Mouse (Mus musculus) heart, embryonic 13.5 days (tissue): ENCODE data around the gene Arl4c. TPM values are rescaled to one million over a fixed set of nuclear protein-coding genes. Genes with fewer than 3 reads are reported as not detected.
"Not testable (repeated sequence)": the region's sequence is repeated elsewhere in the genome, so short reads cannot be mapped to it uniquely, and the experiment has no call there.

Experiments used
- ATAC-seq: fragments of 200-750 bp; cut with Nextera tagmentation; 2 replicates; pipeline ENCODE4 v1.8.0; 2017; ENCODE audit warnings: moderate TSS enrichment; ENCODE audit not compliant: insufficient number of reproducible peaks, low FRiP score, low TSS enrichment; ENCODE audit errors: extremely low read depth
- H3K27ac ChIP-seq: fragments of 300-500 bp; sonication (generic); replicated peaks from 2 replicates; pipeline ENCODE4 v1.5.1; 2015; ENCODE audit warnings: moderate library complexity, mild to moderate bottlenecking, inconsistent platforms
- H3K27me3 ChIP-seq: fragments of 300-500 bp; sonication (generic); replicated peaks from 2 replicates; pipeline ENCODE4 v1.6.1; 2015; ENCODE audit warnings: mild to moderate bottlenecking, inconsistent platforms
- H3K36me3 ChIP-seq: fragments of 300-500 bp; sonication (generic); 2 replicates; pipeline ENCODE4 v1.6.1; 2015; ENCODE audit warnings: mild to moderate bottlenecking, inconsistent platforms
- H3K4me1 ChIP-seq: fragments of 300-500 bp; sonication (generic); 2 replicates; pipeline ENCODE4 v1.6.1; 2015; ENCODE audit warnings: inconsistent platforms
- H3K4me2 ChIP-seq: fragments of 300-500 bp; sonication (generic); 2 replicates; pipeline ENCODE4 v1.6.1; 2015; ENCODE audit warnings: inconsistent platforms, mild to moderate bottlenecking, moderate library complexity
- H3K4me3 ChIP-seq: fragments of 300-500 bp; sonication (generic); 2 replicates; pipeline ENCODE4 v1.5.1; 2015; ENCODE audit warnings: moderate library complexity, mild to moderate bottlenecking, inconsistent platforms
- H3K9ac ChIP-seq: fragments of 300-500 bp; sonication (generic); 2 replicates; pipeline ENCODE4 v1.6.1; 2015; ENCODE audit warnings: inconsistent platforms, mild to moderate bottlenecking, moderate library complexity
- H3K9me3 ChIP-seq: fragments of 300-500 bp; sonication (generic); 2 replicates; pipeline ENCODE4 v1.6.1; 2016; ENCODE audit warnings: inconsistent platforms
- WGBS: fragments of 180-500 bp; shearing (Covaris S2); methylation state at CpG from one replicate; pipeline ENCODE4 v1.1.7; 2015; ENCODE audit warnings: mixed read lengths; 5-methylcytosine and 5-hydroxymethylcytosine counted together
- polyA plus RNA-seq: library from polyadenylated mRNA; unstranded; fragments of >200 nt; fragmentation: Nextera tagmentation; extraction: Ambion mirVana; gene quantifications from 2 replicates; pipeline ENCODE4 v1.2.1, GENCODE M21; 2015

Arl4c gene
- polyA plus RNA-seq, 1 experiment from 2014 or later, result 7.6 TPM

GRCm38 (mm10) chr1:88639432-88640281 is 62.4 kb downstream of the Arl4c start:
- H3K9me3 ChIP-seq, result no peaks in the 10 kb centered on the region
- no peak for ATAC-seq
- H3K36me3 ChIP-seq, result no peaks in the 10 kb centered on the region
- H3K27me3 ChIP-seq, result no peaks in the 10 kb centered on the region
- H3K4me2 ChIP-seq, result peak overlapping the region; percentile 19; the same call in 1 of the 2 replicates
- peak overlapping the region; percentile 30; the same call in 1 of the 2 replicates for H3K9ac ChIP-seq
- WGBS, result 12% methylated on average over 10 of the region's 10 CpGs
- peak overlapping the region; percentile 55 for H3K27ac ChIP-seq
- H3K4me1 ChIP-seq, result peaks cover 21% of the 10 kb centered on the region
- no peak overlapping the region for H3K4me3 ChIP-seq

GRCm38 (mm10) chr1:88638622-88639021 is 63.4 kb downstream of the Arl4c start:
- Histone ChIP-seq H3K36me3 (no peaks in the 10 kb centered on the region), H3K4me1 (peaks cover 21% of the 10 kb centered on the region), H3K4me3 (no peak overlapping the region), H3K9me3 (no peaks in the 10 kb centered on the region), H3K27me3 (no peaks in the 10 kb centered on the region), H3K4me2 (no peak overlapping the region), H3K27ac (no peak overlapping the region), H3K9ac (no peak overlapping the region)
- ATAC-seq, result no peak
- WGBS, result 58% methylated on average over 4 of the region's 4 CpGs

- H3K27me3 ChIP-seq, H3K9ac ChIP-seq, ATAC-seq, H3K4me2 ChIP-seq, H3K4me3 ChIP-seq, H3K9me3 ChIP-seq, H3K36me3 ChIP-seq: not testable (repeated sequence)
- peaks cover 21% of the 10 kb centered on the region for H3K4me1 ChIP-seq
- WGBS, result 74% methylated on average over 2 of the region's 2 CpGs
- peak overlapping the region; percentile 74; the same call in 1 of the 2 replicates for H3K27ac ChIP-seq
These were observed 65.4 kb downstream of the Arl4c start for GRCm38 (mm10) chr1:88636579-88637161.

- no peaks in the 10 kb centered on the region for H3K36me3 ChIP-seq
- ATAC-seq, result no peak; the same call in 1 of the 2 replicates
- H3K4me2 ChIP-seq, result no peak overlapping the region
- H3K27ac ChIP-seq, result peak overlapping the region; percentile 74
- no peaks in the 10 kb centered on the region for H3K9me3 ChIP-seq
- peaks cover 21% of the 10 kb centered on the region for H3K4me1 ChIP-seq
- no peak overlapping the region for H3K9ac ChIP-seq
- H3K4me3 ChIP-seq, result no peak overlapping the region
- WGBS, result 65% methylated on average over 12 of the region's 12 CpGs
- no peaks in the 10 kb centered on the region for H3K27me3 ChIP-seq
These were observed 66.4 kb downstream of the Arl4c start for GRCm38 (mm10) chr1:88635659-88636058.

GRCm38 (mm10) chr1:88632851-88633250 is 69.2 kb downstream of the Arl4c start:
- no peaks in the 10 kb centered on the region for H3K27me3 ChIP-seq
- no peak overlapping the region for H3K4me3 ChIP-seq
- no peaks in the 10 kb centered on the region for H3K9me3 ChIP-seq
- no peak for ATAC-seq
- no peak overlapping the region for H3K9ac ChIP-seq
- no peak overlapping the region for H3K4me2 ChIP-seq
- H3K36me3 ChIP-seq, result no peaks in the 10 kb centered on the region
- 68% methylated on average over 6 of the region's 6 CpGs for WGBS
- H3K4me1 ChIP-seq, result no peaks in the 10 kb centered on the region; the same call in 1 of the 2 replicates
- H3K27ac ChIP-seq, result peak overlapping the region; percentile 58; the same call in 1 of the 2 replicates

GRCm38 (mm10) chr1:88629966-88630488 is 72.0 kb downstream of the Arl4c start:
- Histone ChIP-seq H3K27me3 (no peaks in the 10 kb centered on the region), H3K4me2 (no peak overlapping the region), H3K4me1 (0 out of 2 replicates have a peak, but pooled peaks cover 7% of the 10 kb centered on the region), H3K9me3 (no peaks in the 10 kb centered on the region), H3K4me3 (no peak overlapping the region), H3K27ac (no peak overlapping the region), H3K36me3 (no peaks in the 10 kb centered on the region), H3K9ac (no peak overlapping the region)
- WGBS, result 34% methylated on average over 2 of the region's 2 CpGs
- no peak for ATAC-seq

GRCm38 (mm10) chr1:88625190-88625589 is 76.8 kb downstream of the Arl4c start:
- ATAC-seq, result no peak
- Histone ChIP-seq H3K9me3 (no peaks in the 10 kb centered on the region), H3K27ac (0 out of 2 replicates have a peak overlapping the region, but pooled peaks have one; percentile 39), H3K36me3 (no peaks in the 10 kb centered on the region), H3K4me3 (no peak overlapping the region), H3K4me2 (no peak overlapping the region), H3K27me3 (no peaks in the 10 kb centered on the region), H3K9ac (no peak overlapping the region), H3K4me1 (peaks cover 26% of the 10 kb centered on the region)
- 35% methylated on average over 1 of the region's 1 CpGs for WGBS

- no peak for ATAC-seq
- WGBS, result 83% methylated on average over 4 of the region's 4 CpGs
These were observed 77.6 kb downstream of the Arl4c start for GRCm38 (mm10) chr1:88624376-88624775.

GRCm38 (mm10) chr1:88623541-88624115 is 78.4 kb downstream of the Arl4c start:
- H3K36me3 ChIP-seq, result no peaks in the 10 kb centered on the region
- 75% methylated on average over 8 of the region's 8 CpGs for WGBS
- no peak for ATAC-seq

More at GRCm38 (mm10) chr1:88624376-88624775, 77.6 kb downstream of the Arl4c start:
- H3K4me3 ChIP-seq, result no peak overlapping the region
- H3K4me2 ChIP-seq, result no peak overlapping the region
- H3K27me3 ChIP-seq, result no peaks in the 10 kb centered on the region
- H3K9ac ChIP-seq, result no peak overlapping the region
- no peaks in the 10 kb centered on the region for H3K9me3 ChIP-seq
- H3K4me1 ChIP-seq, result peaks cover 26% of the 10 kb centered on the region
- no peaks in the 10 kb centered on the region for H3K36me3 ChIP-seq
- no peak overlapping the region for H3K27ac ChIP-seq

More at GRCm38 (mm10) chr1:88623541-88624115, 78.4 kb downstream of the Arl4c start:
- Histone ChIP-seq H3K27me3 (no peaks in the 10 kb centered on the region), H3K4me1 (peaks cover 26% of the 10 kb centered on the region), H3K4me2 (no peak overlapping the region), H3K9me3 (no peaks in the 10 kb centered on the region), H3K4me3 (no peak overlapping the region), H3K27ac (no peak overlapping the region), H3K9ac (no peak overlapping the region)
